Mouse (Mus musculus) brain, embryonic 18.5 days (tissue): ENCODE results near the gene Prtg.

Experiments used
- DNase-seq: peaks from one replicate; pipeline ENCODE4 v3.0.0-alpha.2; 2012; ENCODE audit warnings: low read depth, low spot score

The Prtg gene

GRCm38 (mm10) chr9:72806731-72807419, at the start of gene Prtg:
Gene Prtg (plus strand): TSS chr9:72806874.
- DNase-seq, result no peak

- DNase-seq, result no peak
Measured at GRCm38 (mm10) chr9:72757143-72757542, 49.5 kb upstream of the Prtg start.

GRCm38 (mm10) chr9:72758705-72759131, 48.0 kb upstream of the Prtg start:
- no peak for DNase-seq

- DNase-seq, result peak; percentile 20
Measured at GRCm38 (mm10) chr9:72763050-72763718, 43.5 kb upstream of the Prtg start.

- DNase-seq, result peak; percentile 70
Measured at GRCm38 (mm10) chr9:72766789-72767349, 39.8 kb upstream of the Prtg start.

- no peak for DNase-seq
Measured at GRCm38 (mm10) chr9:72775022-72775421, 31.7 kb upstream of the Prtg start.

- DNase-seq, result no peak
Measured at GRCm38 (mm10) chr9:72779004-72779403, 27.7 kb upstream of the Prtg start.

GRCm38 (mm10) chr9:72779733-72780132, 26.9 kb upstream of the Prtg start:
- no peak for DNase-seq

GRCm38 (mm10) chr9:72780694-72781093, 26.0 kb upstream of the Prtg start:
- DNase-seq, result no peak

- no peak for DNase-seq
Measured at GRCm38 (mm10) chr9:72781466-72781865, 25.2 kb upstream of the Prtg start.

GRCm38 (mm10) chr9:72782121-72782520, 24.6 kb upstream of the Prtg start:
- DNase-seq, result no peak

- no peak for DNase-seq
Measured at GRCm38 (mm10) chr9:72787732-72788131, 18.9 kb upstream of the Prtg start.

- no peak for DNase-seq
Measured at GRCm38 (mm10) chr9:72790530-72791212, 16.0 kb upstream of the Prtg start.

GRCm38 (mm10) chr9:72791213-72791582, 15.5 kb upstream of the Prtg start:
- DNase-seq, result no peak

GRCm38 (mm10) chr9:72791681-72792080, 15.0 kb upstream of the Prtg start:
- DNase-seq, result no peak

GRCm38 (mm10) chr9:72795243-72795642, 11.4 kb upstream of the Prtg start:
- DNase-seq, result no peak

GRCm38 (mm10) chr9:72797136-72797621, 9.5 kb upstream of the Prtg start:
- DNase-seq, result no peak

- DNase-seq, result no peak
Measured at GRCm38 (mm10) chr9:72803280-72803679, 3.4 kb upstream of the Prtg start.

GRCm38 (mm10) chr9:72806146-72806545, 528 bp upstream of the Prtg start:
- no peak for DNase-seq

- DNase-seq, result no peak
Measured at GRCm38 (mm10) chr9:72807420-72808005, 839 bp downstream of the Prtg start.

- DNase-seq, result no peak
Measured at GRCm38 (mm10) chr9:72808176-72808575, 1.5 kb downstream of the Prtg start.

GRCm38 (mm10) chr9:72808586-72808985, 1.9 kb downstream of the Prtg start:
- no peak for DNase-seq
